Mouse (Mus musculus) retina, embryonic 14.5 days (tissue): ENCODE measurements around the gene Fut2.

ENCODE experiments used
- DNase-seq: peaks from one replicate; pipeline ENCODE4 v3.0.0-alpha.2; 2015; ENCODE audit warnings: low spot score

Fut2 gene

GRCm38 (mm10) chr7:45702809-45703520 lies 36.8 kb upstream of the Fut2 start:
- no peak for DNase-seq

DNA sequence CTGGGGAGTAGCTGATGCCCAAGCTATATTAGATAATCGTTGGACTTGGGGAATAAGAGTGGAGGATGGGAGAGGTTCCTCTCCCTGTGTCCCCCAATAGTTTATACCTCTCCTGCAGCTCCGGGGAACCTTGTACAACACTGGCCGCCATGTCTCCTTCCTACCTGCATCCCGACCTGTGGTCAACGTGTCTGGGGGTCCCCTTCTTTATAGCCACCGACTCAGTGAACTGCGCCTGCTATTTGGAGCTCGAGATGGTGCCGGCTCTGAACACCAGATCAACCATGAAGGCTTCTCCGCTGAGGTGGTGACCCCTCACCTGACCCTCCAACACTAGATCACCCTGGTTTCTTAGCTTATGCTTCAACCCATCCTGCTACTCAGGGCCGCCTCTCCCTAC lies 36.1 kb upstream of the Fut2 start:
- DNase-seq, result no peak

- no peak for DNase-seq
These were observed 35.4 kb upstream of the Fut2 start for GRCm38 (mm10) chr7:45701607-45702006.

GRCm38 (mm10) chr7:45701072-45701471 lies 34.9 kb upstream of the Fut2 start:
- no peak for DNase-seq

- DNase-seq, result peak; percentile 85
These were observed 34.3 kb upstream of the Fut2 start for GRCm38 (mm10) chr7:45700301-45701015.

DNA sequence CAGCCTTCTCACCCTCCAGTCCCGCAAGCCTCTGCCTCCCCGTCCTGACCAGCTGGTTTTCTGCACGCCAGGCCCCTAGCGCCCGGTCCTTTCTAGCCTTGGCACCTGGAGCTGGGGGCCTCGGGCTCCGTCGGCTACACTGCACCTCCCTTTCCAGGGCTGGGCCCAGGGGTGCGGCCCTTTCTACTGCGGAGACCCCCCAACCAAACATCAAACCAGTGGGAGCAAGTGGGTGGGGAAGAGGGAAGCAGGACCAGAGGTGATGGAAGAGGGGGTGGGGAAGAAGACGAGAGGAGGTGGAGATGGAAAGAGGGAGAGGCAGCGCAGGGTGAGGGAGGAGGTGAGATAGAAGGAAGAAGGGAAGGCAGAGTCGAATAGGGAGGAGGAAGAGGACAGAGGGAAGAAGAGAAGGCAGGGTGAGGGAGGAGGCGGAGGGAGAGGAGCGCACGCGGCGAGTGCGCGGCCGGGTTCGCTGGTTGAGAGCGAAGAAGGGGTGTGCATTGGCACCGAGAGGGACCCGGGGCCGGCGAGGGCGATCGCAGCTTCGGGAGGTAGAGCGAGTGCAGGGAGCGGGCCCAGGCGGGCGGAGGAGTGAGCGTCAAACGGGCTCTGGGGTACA lies 33.4 kb upstream of the Fut2 start, which contains the start of gene Car11:
Gene Car11, plus strand, starts transcription at position 321 of the 619 bp plus-strand sequence.
- no peak for DNase-seq

GRCm38 (mm10) chr7:45697894-45698293 lies 31.7 kb upstream of the Fut2 start:
- no peak for DNase-seq

- DNase-seq, result no peak
These were observed 28.9 kb upstream of the Fut2 start for GRCm38 (mm10) chr7:45695098-45695497.

DNA sequence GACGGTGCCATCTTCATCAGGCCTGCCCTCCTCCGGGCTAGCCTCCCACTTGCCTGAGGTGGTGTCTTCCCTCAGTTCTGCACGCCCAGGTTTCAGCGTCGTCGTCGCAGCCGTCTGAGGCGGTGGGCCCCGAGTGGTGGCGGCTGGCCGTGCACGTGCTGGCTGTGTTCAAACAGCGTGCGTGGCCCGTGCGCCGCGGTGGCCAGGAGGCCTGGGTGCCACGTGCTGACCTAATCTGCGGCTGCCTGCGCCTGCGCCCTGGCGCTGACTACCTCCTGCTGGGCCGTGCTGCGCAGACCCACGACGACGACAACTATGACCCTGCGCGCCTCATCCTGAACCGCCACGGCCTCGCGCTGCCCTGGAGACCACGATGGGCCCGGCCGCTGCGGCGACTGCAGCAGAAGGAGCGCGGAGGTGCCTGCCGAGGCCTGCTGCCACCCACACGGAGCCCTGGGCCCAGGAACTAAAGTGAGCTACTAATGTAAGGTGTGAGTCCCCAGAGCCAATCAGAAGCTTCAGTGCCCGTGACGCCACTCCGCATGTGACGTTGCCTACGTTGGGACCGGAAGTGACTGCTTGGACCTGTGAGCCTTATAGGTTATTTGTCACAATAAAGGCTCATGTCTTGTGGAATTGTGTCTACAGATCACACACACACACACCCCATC lies 27.9 kb upstream of the Fut2 start, which contains the start of gene Sec1:
Gene Sec1, minus strand, starts transcription at position 482 of the 671 bp plus-strand sequence.
- no peak for DNase-seq

DNA sequence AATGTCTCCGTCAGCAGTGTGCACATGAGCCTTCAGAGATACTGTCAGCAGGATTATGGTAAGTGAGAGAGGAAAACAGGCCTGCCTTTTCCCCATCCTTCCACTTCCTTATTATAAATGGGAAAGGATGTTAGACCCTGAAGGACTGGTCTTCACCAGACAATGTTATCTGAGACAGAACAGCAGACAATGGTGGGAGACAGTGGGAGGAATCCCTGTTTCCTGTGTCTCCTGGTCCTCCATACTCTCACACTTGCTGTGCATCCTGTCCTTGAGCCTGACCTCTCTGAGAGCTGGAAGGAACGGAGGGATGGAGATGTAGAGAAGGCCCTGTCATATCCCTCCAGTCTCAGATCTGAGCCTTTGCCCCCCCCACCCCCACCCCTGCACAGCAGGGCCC lies 26.2 kb upstream of the Fut2 start:
- DNase-seq, result no peak

GRCm38 (mm10) chr7:45689800-45690199 lies 23.6 kb upstream of the Fut2 start:
- DNase-seq, result no peak

- DNase-seq, result no peak
These were observed 22.9 kb upstream of the Fut2 start for GRCm38 (mm10) chr7:45689099-45689498.

DNA sequence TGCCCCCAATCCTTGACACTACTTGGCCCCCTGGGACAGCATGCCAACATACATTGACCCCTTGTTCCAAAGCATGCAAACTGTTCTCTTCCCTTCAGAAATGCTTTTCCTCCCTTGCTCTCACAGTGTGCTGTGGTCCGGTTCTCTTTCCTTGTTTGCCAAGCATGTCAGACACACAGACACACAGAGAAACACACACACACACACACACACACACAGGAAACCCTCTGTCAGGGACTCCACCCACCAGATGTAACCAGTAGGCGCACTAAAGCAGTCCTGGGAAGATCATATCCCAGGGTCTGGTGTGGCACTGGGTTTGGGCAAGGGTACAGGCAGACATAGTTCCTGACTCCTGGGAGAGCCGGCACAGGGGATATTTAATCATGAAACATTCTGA lies 20.6 kb upstream of the Fut2 start:
- DNase-seq, result no peak

DNA sequence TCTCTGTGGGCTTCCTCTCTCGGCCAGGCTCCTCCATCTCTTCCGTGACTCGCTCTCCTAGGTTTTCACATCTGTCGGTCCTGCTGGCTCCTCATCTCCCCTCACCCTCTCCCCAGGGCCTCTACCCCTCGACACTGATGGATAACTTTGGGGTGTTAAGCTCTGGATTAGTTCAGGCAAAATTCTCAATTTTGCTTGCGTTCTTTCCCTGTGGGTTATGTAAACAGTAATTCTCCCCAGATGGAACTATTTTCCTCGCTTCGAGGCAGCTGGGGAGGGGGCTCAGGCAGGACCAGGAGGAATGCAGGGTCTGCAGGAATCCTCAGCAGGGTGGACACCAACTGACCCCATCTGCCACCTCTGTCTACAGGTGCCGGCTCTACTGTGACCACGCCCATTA lies 19.6 kb upstream of the Fut2 start:
- DNase-seq, result no peak

DNA sequence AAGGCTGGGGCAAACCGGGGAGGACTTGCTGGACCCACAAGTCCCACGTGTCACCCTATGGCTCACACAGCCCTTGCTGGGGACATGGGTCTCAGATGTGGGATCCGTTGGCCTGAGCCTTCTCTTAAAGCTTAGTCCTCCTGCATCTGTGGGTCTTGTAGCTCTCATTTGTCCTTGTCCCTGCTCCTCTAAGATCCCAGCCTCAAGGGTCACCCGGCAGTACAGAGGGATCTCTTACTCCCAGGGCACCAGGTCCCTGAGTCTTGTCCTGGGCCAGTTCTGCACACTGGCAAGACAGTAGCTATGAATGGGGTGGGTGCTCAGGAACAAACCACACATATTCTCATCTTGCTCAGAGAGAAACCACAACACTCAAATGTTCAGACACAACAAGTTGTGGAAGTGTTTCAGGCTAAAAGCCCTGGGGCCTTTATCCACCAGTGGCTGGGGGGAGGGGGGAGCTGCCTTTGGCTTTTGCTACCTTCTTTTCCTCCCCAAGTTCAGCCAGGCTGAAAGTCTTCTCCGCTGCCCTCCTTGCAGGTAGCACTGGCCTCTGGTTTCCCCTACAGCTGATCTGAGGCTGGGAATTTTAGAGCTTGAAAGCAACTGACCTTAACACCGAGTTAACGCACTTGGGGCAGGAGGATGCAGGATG lies 17.3 kb upstream of the Fut2 start, which contains the start of gene Ntn5:
Gene Ntn5, plus strand, starts transcription at position 627 of the 655 bp plus-strand sequence.
- no peak for DNase-seq

DNA sequence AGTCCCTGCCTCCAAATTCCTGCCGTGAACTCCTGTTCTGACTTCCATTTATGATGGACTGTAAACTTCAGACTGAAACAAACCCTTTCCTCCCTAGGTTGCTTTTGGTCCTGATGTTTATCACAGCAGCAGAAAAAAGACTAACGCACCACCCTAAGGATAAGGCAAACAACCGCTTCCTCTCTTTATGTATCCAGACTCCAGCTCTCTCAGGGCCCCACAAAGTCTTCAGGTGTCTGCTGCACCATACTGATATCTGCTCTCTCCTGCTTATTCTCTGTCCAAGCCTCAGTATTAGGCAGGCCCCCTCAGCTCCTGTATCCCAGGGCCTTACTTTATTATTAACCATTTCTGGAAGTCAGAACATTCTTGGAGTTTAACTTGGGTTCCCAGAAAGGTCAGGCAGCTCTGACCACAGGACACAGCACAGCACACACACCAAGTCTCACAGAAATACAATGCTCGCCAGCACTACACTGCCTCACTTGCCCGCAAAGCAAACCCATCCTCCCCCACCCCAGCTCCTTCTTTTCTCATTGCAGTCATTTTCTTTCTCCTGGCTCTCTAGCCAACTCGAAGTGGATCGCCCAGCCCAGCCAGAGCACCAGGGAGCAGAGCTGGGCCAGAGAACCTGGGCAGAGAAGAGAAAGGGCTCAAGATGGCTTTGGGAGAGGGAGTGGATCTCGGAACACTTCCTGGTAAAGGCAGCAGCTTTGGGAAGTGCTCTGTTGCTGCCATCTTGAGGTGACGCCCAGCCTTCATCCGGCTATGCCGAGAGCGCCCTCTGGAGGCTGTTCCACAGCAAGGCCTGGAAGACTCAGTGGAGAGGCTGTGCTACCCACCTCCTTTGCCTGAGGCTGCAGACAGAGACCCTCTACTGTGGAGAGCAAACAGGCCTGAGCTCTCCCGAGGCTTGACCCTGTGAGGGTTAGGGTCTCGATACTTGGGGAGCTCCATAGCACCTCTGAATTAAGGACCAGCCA lies 16.2 kb upstream of the Fut2 start:
- peak; percentile 96 for DNase-seq

GRCm38 (mm10) chr7:45681046-45681736 lies 15.0 kb upstream of the Fut2 start:
- no peak for DNase-seq

DNA sequence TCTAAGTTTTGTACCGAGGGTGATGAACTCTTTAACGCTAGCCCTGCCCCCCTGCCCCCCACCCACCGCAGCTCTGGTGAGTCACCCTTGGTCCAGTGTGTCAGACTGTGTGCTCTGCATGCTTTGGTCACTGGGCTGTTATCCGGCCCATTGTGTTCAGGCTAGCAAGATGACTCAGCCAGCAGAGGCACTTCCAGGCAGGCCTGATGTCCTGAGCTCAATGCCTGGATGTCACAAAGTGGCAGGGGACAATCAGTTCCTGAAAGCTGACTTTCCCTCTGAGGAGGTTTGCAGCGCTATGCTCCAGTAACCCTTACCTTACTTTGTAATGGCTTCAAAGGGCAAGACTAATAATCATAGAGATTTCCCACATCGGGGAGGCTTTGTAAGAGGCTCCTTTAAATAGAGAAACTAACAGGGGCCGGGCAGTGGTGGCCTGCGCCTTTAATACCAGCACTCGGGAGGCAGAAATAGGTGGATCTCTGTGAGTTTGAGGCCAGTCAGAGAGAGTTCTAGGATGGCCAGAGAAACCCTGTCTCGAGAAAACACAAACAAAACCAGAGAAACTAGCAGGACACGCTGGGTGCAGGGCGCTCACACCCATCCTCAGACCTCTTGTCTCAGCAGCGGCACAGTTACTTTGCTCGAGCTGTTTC lies 13.9 kb upstream of the Fut2 start:
- DNase-seq, result no peak

DNA sequence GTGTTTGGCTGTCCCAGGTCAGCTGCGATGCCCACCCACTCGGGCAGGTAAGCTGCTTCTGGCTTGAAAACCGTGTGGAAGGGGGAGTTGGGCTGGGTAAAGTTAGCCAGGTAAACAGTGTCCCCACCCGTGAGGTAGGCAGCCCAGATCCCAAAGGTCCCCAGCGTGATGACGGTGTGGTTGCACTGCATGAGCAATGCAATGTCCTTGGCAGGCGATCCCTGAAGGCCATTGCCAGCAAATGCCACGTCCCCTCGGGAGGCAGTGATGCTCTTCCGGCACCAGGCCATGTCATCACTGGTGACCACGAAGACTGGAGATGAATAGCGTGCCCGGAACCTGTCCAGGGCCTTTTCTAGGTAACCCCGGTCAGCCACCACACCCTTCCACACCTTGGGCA lies 12.3 kb upstream of the Fut2 start:
- DNase-seq, result no peak
